Mouse (Mus musculus) testis, adult 2 months (tissue): Measurements from ENCODE around the gene 1700014D04Rik. TPM values are rescaled to one million over a fixed set of nuclear protein-coding genes. Genes with fewer than 3 reads are reported as not detected.
A peak's percentile ranks its signal among the peaks of the same experiment; 100 is the strongest.

Experiments
- H3K27ac ChIP-seq: fragments of 200-500 bp; 2 replicates; pipeline ENCODE4 v1.5.1; 2012; ENCODE audit warnings: low read depth, low read length; ENCODE audit not compliant: control insufficient read depth, insufficient read depth
- H3K27me3 ChIP-seq: fragments of 200-500 bp; 2 replicates; pipeline ENCODE4 v1.6.1; 2012; ENCODE audit warnings: mild to moderate bottlenecking, low read length, moderate library complexity; ENCODE audit not compliant: control insufficient read depth, insufficient read depth
- H3K36me3 ChIP-seq: fragments of 200-500 bp; 2 replicates; pipeline ENCODE4 v1.6.1; 2012; ENCODE audit warnings: mild to moderate bottlenecking, low read length; ENCODE audit not compliant: control insufficient read depth, insufficient read depth
- H3K4me1 ChIP-seq: fragments of 200-500 bp; 2 replicates; pipeline ENCODE4 v1.6.1; 2012; ENCODE audit warnings: low read length; ENCODE audit not compliant: control insufficient read depth, insufficient read depth
- H3K4me3 ChIP-seq: fragments of 200-500 bp; 2 replicates; pipeline ENCODE4 v1.5.1; 2012; ENCODE audit warnings: low read depth, mild to moderate bottlenecking, low read length, moderate library complexity, mixed read lengths; ENCODE audit not compliant: control insufficient read depth
- CTCF ChIP-seq: fragments of 200-500 bp; IDR thresholded peaks from 2 replicates; pipeline ENCODE4 v1.5.1; 2012; ENCODE audit warnings: low read depth, mild to moderate bottlenecking, inconsistent platforms, low read length, moderate library complexity; ENCODE audit not compliant: control insufficient read depth, insufficient read depth, insufficient replicate concordance
- POLR2A ChIP-seq: fragments of 200-500 bp; IDR thresholded peaks from 2 replicates; pipeline ENCODE4 v1.6.1; 2012; ENCODE audit warnings: low read depth, mild to moderate bottlenecking, inconsistent platforms, low read length, moderate library complexity; ENCODE audit not compliant: control insufficient read depth
- polyA plus RNA-seq: library from polyadenylated mRNA; depleted of rRNA; stranded (reverse); fragments of >200 nt; gene quantifications from 2 replicates; pipeline ENCODE4 v1.2.3, GENCODE M21; 2012

1700014D04Rik gene
- polyA plus RNA-seq, 1 experiment: 46.7 TPM

DNA sequence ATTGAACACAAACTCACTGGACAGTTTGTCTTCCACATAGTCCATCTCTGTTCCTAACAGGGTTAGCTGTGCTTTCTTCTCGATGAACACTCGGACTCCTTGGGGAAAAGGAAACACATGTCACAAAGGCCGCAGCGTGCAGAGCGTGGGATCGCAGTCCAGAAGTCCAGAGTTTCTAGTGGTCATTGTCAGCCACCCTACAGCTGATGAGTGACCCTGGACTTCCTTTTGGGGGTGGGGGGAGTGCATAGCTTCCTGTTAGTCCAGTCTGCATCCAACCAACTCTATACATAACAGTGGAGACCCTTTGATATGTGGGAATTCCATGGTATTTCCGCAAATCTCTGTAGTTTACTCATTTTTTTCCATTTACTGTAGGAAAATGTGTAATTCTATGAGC is 10.4 kb upstream of the 1700014D04Rik start:
- no peaks in the 10 kb centered on the region for H3K36me3 ChIP-seq

DNA sequence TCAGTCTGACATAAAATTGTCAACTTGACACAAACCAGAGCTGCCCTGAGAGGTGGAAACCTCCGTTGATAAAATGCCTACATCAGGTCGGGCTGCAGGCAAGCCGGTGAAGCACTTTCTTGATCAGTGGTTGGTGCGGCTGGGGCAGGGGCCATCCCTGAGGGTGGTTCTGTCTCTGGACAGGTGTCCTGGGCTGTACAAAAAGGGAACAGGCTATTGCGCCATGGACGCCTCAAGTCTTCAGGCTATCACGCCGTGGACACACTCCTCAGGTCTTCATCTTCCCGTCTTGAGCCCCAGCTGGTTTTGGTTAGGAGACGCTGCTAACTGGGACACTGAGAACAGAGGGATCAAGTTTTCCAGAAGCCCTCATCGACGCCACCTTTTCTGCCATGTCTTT is 3.8 kb upstream of the 1700014D04Rik start:
- Histone ChIP-seq H3K36me3 (no peaks in the 10 kb centered on the region), H3K4me3 (no peak overlapping the region), H3K27me3 (no peaks in the 10 kb centered on the region), H3K4me1 (no peaks in the 10 kb centered on the region), H3K27ac (no peak overlapping the region)
- TF ChIP-seq POLR2A (no peak), CTCF (no peak)

More for the DNA sequence above, 10.4 kb upstream of the 1700014D04Rik start:
- Histone ChIP-seq H3K4me3 (no peak overlapping the region), H3K27ac (no peak overlapping the region), H3K27me3 (no peaks in the 10 kb centered on the region), H3K4me1 (no peaks in the 10 kb centered on the region)
- no peak for TF ChIP-seq CTCF
- TF ChIP-seq POLR2A: no peak

DNA sequence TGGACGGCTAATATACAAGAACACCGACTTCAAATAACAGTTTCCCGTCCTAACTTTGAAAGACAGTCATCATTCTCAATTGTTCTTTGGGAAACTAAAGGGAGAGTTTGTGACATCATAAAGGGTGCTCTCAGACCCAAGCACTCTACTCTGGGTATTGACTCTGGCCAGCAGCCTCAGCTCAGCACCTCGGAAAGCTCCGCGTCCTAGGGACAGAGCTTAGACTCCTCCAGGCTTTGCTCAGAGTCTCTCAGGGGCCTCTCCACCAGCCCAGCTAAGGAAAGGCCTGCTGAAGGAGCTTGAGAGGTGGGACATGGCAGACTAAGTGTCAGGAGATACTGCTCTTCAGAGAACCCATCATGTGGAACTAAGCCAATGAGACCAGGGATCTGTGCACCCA is 388 bp downstream of the 1700014D04Rik start:
- H3K4me3 ChIP-seq: peak overlapping the region; percentile 94
- no peaks in the 10 kb centered on the region for H3K4me1 ChIP-seq
- H3K36me3 ChIP-seq: no peaks in the 10 kb centered on the region
- no peak for TF ChIP-seq CTCF
- H3K27ac ChIP-seq: peak overlapping the region; percentile 94
- no peaks in the 10 kb centered on the region for H3K27me3 ChIP-seq

DNA sequence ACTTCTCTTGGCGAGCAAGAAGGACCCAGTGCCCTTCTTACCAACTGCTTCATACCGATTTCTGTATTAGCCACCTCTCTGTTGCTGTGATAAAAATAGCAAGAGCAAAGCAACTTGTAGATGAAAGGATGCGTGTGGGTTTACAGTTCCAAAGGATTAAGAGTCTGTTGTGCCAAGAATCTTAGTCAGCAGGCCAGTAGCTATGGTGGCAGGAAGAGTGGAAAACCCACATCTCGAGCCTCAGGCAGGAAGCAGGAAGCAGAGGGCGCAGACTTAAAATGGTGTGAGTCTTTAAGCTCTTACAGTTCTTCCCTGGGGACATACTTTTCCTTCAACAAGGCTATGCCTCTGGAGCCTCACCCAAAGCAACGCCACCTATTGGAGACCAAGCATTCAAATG is 1.1 kb downstream of the 1700014D04Rik start:
- Histone ChIP-seq H3K4me1 (no peaks in the 10 kb centered on the region; the same call in 1 of the 2 replicates), H3K36me3 (no peaks in the 10 kb centered on the region), H3K4me3 (peak overlapping the region; percentile 94), H3K27me3 (no peaks in the 10 kb centered on the region), H3K27ac (peak overlapping the region; percentile 61)
- no peak for TF ChIP-seq POLR2A
- no peak for TF ChIP-seq CTCF

DNA sequence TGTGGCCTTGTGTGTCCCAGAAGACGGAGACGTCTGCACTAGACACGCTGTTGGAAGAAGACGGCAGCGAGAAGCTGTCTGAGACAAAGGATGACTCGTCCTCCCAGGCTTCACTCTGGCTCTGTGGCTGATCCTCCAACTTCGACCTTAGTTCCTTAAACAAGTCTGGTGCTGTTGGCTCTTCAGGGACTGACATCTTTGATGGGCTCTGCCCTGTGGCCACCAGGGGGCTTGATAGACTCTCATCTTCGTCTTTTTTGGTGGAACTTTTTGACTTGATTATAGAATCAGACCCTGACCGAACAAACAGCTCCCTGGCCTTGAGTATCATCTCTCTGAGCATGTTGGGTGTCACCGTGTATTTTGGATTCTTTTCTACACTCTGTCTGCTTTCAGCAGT is 4.9 kb downstream of the 1700014D04Rik start:
- no peak for TF ChIP-seq CTCF
- TF ChIP-seq POLR2A: no peak
- Histone ChIP-seq H3K4me1 (no peaks in the 10 kb centered on the region; the same call in 1 of the 2 replicates), H3K27me3 (no peaks in the 10 kb centered on the region), H3K36me3 (no peaks in the 10 kb centered on the region), H3K27ac (no peak overlapping the region), H3K4me3 (no peak overlapping the region; the same call in 1 of the 2 replicates)

DNA sequence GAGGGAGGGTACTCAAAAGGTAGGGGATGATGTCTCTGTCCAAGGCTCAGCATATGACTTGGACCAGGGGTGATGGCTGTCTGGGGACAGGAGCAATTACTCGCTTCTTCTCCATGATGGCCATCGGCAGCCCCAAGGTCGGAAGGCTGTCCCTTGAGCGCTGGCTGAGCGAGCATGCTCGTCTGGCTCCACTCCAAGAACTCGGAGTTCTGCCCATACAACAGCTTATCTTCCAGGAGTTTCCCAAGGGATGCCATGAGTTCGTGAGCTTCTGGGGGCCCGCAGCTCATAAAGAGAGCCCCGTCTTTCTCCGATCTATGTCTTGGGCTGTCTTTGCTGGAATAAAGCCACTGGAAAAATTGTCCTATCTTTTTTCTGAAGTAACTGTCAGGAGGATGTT is 5.5 kb downstream of the 1700014D04Rik start:
- Histone ChIP-seq H3K27me3 (no peaks in the 10 kb centered on the region), H3K27ac (no peak overlapping the region), H3K4me3 (no peak overlapping the region), H3K4me1 (no peaks in the 10 kb centered on the region; the same call in 1 of the 2 replicates), H3K36me3 (no peaks in the 10 kb centered on the region)
- TF ChIP-seq POLR2A (no peak), CTCF (no peak)

DNA sequence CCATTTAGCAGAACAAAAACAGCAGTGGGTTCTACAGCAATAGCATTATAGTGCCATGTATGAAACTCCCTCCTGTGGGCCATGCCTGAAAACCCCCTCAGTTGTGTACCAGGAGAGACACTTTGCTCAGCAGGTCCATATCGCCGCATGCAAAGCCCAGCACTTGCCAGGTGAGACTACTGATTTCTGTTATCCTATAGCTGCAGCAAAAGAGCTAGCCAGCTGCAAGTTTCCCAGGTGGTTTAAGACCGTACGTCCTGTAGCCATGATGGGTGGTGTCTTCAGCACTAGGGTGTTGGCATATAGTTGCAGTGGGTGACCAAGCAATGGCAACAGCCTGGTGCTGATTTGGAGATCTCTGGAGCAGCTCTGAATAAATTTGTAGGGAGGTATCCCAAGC is 7.2 kb downstream of the 1700014D04Rik start:
- TF ChIP-seq CTCF (no peak), POLR2A (no peak; the same call in 1 of the 2 replicates)

DNA sequence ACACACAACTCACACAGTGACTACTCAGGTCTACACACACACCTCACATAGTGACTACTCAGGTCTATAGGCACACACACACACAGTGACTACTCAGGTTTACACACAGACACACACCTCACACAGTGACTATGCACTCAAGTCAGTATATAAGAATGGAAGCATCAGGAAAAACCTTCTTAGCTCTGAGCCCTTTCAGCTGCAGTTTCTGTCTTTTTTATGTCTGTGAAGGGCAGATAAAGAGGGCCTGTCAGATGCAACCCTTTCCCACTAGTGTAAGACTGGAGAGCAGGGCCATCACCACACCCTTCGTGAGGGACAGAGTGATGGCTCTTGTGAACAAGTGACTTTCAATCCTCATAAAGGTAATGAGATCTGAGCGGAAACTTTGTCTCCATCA is 8.1 kb downstream of the 1700014D04Rik start:
- no peak overlapping the region for H3K27ac ChIP-seq
- no peaks in the 10 kb centered on the region for H3K27me3 ChIP-seq

More for the DNA sequence above, 7.2 kb downstream of the 1700014D04Rik start:
- H3K4me3 ChIP-seq: no peak overlapping the region
- H3K36me3 ChIP-seq: no peaks in the 10 kb centered on the region
- H3K27ac ChIP-seq: no peak overlapping the region
- H3K27me3 ChIP-seq: no peaks in the 10 kb centered on the region
- no peaks in the 10 kb centered on the region; the same call in 1 of the 2 replicates for H3K4me1 ChIP-seq

More for the DNA sequence above, 8.1 kb downstream of the 1700014D04Rik start:
- no peaks in the 10 kb centered on the region; the same call in 1 of the 2 replicates for H3K4me1 ChIP-seq
- no peak overlapping the region for H3K4me3 ChIP-seq
- no peaks in the 10 kb centered on the region for H3K36me3 ChIP-seq
- TF ChIP-seq CTCF (no peak), POLR2A (no peak)
